Mouse (Mus musculus) CH12.LX (cell line): ENCODE measurements around the gene Numa1. TPM values are rescaled to one million over a fixed set of nuclear protein-coding genes. Genes with fewer than 3 reads are reported as not detected.
A peak's percentile ranks its signal among the peaks of the same experiment; 100 is the strongest.

Source experiments
- DNase-seq: peaks from one replicate; pipeline ENCODE4 v3.0.0-alpha.2; 2013; ENCODE audit errors: extremely low read depth
- H3K27ac ChIP-seq: 2 replicates; pipeline ENCODE4 v1.5.1; 2012; ENCODE audit warnings: low read depth, mild to moderate bottlenecking, control low read depth, moderate library complexity; ENCODE audit not compliant: insufficient read depth
- H3K27me3 ChIP-seq: replicated peaks from 2 replicates; pipeline ENCODE3; 2012; ENCODE audit warnings: inconsistent platforms
- H3K36me3 ChIP-seq, 2 experiments: replicated peaks in 1 of 2; 2 replicates each; pipeline versions ENCODE3 to v1.6.1; 2012; ENCODE audit warnings: inconsistent platforms in 1 of 2, low read length in 1 of 2, mild to moderate bottlenecking in 1 of 2, mixed read lengths in 1 of 2, moderate library complexity in 1 of 2; ENCODE audit not compliant: control insufficient read depth in 1 of 2, insufficient read depth in 1 of 2
- H3K4me1 ChIP-seq, 2 experiments: 2 replicates each; pipeline ENCODE4 v1.6.1; 2012; ENCODE audit warnings: inconsistent platforms in 1 of 2, moderate library complexity in 1 of 2; ENCODE audit not compliant: insufficient read depth in 2 of 2, control insufficient read depth in 1 of 2
- H3K4me2 ChIP-seq: 2 replicates; pipeline ENCODE4 v1.6.1; 2012; ENCODE audit warnings: low read depth, mild to moderate bottlenecking, control low read depth; ENCODE audit not compliant: poor library complexity, insufficient read depth, severe bottlenecking
- H3K4me3 ChIP-seq, 3 experiments: fragments of 150-350 bp in 1 of 3; sonication (generic) in 1 of 3; replicated peaks in 1 of 3; 2 replicates each; pipeline versions ENCODE3 to v1.5.1; 2011 to 2012; ENCODE audit warnings: low read depth in 2 of 3, low read length in 2 of 3, mild to moderate bottlenecking in 2 of 3, moderate library complexity in 2 of 3, control low read depth in 1 of 3, improper control_type of control experiment in 1 of 3, inconsistent platforms in 1 of 3, mixed read lengths in 1 of 3; ENCODE audit not compliant: poor library complexity in 1 of 3
- H3K79me2 ChIP-seq: replicated peaks from 2 replicates; pipeline ENCODE4 v1.6.1; 2012; ENCODE audit warnings: mild to moderate bottlenecking, moderate library complexity; ENCODE audit not compliant: control insufficient read depth, poor library complexity, insufficient read depth, severe bottlenecking; ENCODE audit errors: extremely low read depth
- H3K9ac ChIP-seq: 2 replicates; pipeline ENCODE4 v1.6.1; 2012; ENCODE audit warnings: low read depth, mild to moderate bottlenecking, control low read depth, moderate library complexity; ENCODE audit not compliant: insufficient read depth
- H3K9me3 ChIP-seq: replicated peaks from 2 replicates; pipeline ENCODE3; 2012; ENCODE audit warnings: low read length, inconsistent platforms, mixed read lengths
- BHLHE40 ChIP-seq: IDR thresholded peaks from 2 replicates; pipeline ENCODE4 v1.6.1; 2011; ENCODE audit warnings: mild to moderate bottlenecking, low read depth, low read length, improper control_type of control experiment
- CHD1 ChIP-seq: IDR thresholded peaks from 2 replicates; pipeline ENCODE4 v1.6.1; 2012; ENCODE audit warnings: low read depth, low read length, improper control_type of control experiment, inconsistent platforms
- CHD2 ChIP-seq: IDR thresholded peaks from 2 replicates; pipeline ENCODE4 v1.6.1; 2011; ENCODE audit warnings: low read length, improper control_type of control experiment
- CTCF ChIP-seq, 2 experiments: IDR thresholded peaks in 1 of 2; conservative IDR thresholded peaks in 1 of 2; 2 replicates each; pipeline ENCODE4 v1.5.1; 2011 to 2012; ENCODE audit warnings: low read depth in 2 of 2, low read length in 2 of 2, improper control_type of control experiment in 1 of 2, inconsistent platforms in 1 of 2, mild to moderate bottlenecking in 1 of 2, moderate library complexity in 1 of 2
- E2F4 ChIP-seq: IDR thresholded peaks from 2 replicates; pipeline ENCODE4 v1.6.1; 2011; ENCODE audit warnings: low read depth, low read length, improper control_type of control experiment; ENCODE audit not compliant: insufficient replicate concordance
- ELF1 ChIP-seq: IDR thresholded peaks from 2 replicates; pipeline ENCODE4 v1.6.1; 2014; ENCODE audit warnings: low read depth, mild to moderate bottlenecking, inconsistent platforms, low read length, improper control_type of control experiment
- EP300 ChIP-seq: IDR thresholded peaks from 2 replicates; pipeline ENCODE4 v1.6.1; 2011; ENCODE audit warnings: low read length, improper control_type of control experiment
- ETS1 ChIP-seq: conservative IDR thresholded peaks from 2 replicates; pipeline ENCODE4 v1.6.1; 2012; ENCODE audit warnings: low read depth, mild to moderate bottlenecking, inconsistent platforms, low read length, improper control_type of control experiment, moderate library complexity
- GABPA ChIP-seq: IDR thresholded peaks from 2 replicates; pipeline ENCODE4 v1.6.1; 2012; ENCODE audit warnings: low read depth, low read length, improper control_type of control experiment, inconsistent platforms; ENCODE audit not compliant: insufficient replicate concordance
- HCFC1 ChIP-seq: IDR thresholded peaks from 2 replicates; pipeline ENCODE4 v1.6.1; 2012; ENCODE audit warnings: low read depth, mild to moderate bottlenecking, inconsistent platforms, low read length, improper control_type of control experiment
- IRF4 ChIP-seq: IDR thresholded peaks from 2 replicates; pipeline ENCODE4 v1.6.1; 2014; ENCODE audit warnings: low read depth, mild to moderate bottlenecking, inconsistent platforms, low read length, improper control_type of control experiment
- JUN ChIP-seq: IDR thresholded peaks from 2 replicates; pipeline ENCODE4 v1.6.1; 2011; ENCODE audit warnings: low read depth, mild to moderate bottlenecking, low read length, improper control_type of control experiment, moderate library complexity; ENCODE audit not compliant: insufficient read depth
- JUND ChIP-seq: conservative IDR thresholded peaks from 2 replicates; pipeline ENCODE4 v1.6.1; 2011; ENCODE audit warnings: low read depth, low read length, improper control_type of control experiment
- KAT2A ChIP-seq: IDR thresholded peaks from 2 replicates; pipeline ENCODE4 v1.6.1; 2012; ENCODE audit warnings: low read length, improper control_type of control experiment, inconsistent platforms; ENCODE audit not compliant: insufficient replicate concordance
- MAFK ChIP-seq: IDR thresholded peaks from 2 replicates; pipeline ENCODE4 v1.6.1; 2011; ENCODE audit warnings: low read length, improper control_type of control experiment; ENCODE audit not compliant: insufficient replicate concordance
- MAX ChIP-seq: IDR thresholded peaks from 2 replicates; pipeline ENCODE4 v1.6.1; 2011; ENCODE audit warnings: low read length, improper control_type of control experiment
- MAZ ChIP-seq: IDR thresholded peaks from 2 replicates; pipeline ENCODE4 v1.6.1; 2012; ENCODE audit warnings: low read depth, mild to moderate bottlenecking, inconsistent platforms, low read length, improper control_type of control experiment, moderate library complexity
- MEF2A ChIP-seq: IDR thresholded peaks from 2 replicates; pipeline ENCODE4 v1.6.1; 2014; ENCODE audit warnings: low read depth, mild to moderate bottlenecking, inconsistent platforms, low read length, improper control_type of control experiment, borderline replicate concordance
- MXI1 ChIP-seq: IDR thresholded peaks from 2 replicates; pipeline ENCODE4 v1.6.1; 2011; ENCODE audit warnings: mild to moderate bottlenecking, low read depth, low read length, improper control_type of control experiment
- MYC ChIP-seq: IDR thresholded peaks from 2 replicates; pipeline ENCODE4 v1.6.1; 2011; ENCODE audit warnings: low read depth, mild to moderate bottlenecking, improper control_type of control experiment, low read length
- NELFE ChIP-seq: IDR thresholded peaks from 2 replicates; pipeline ENCODE4 v1.6.1; 2011; ENCODE audit warnings: low read depth, low read length, improper control_type of control experiment
- NRF1 ChIP-seq: IDR thresholded peaks from 2 replicates; pipeline ENCODE4 v1.6.1; 2014; ENCODE audit warnings: low read depth, mild to moderate bottlenecking, inconsistent platforms, low read length, improper control_type of control experiment, moderate library complexity
- PAX5 ChIP-seq: IDR thresholded peaks from 2 replicates; pipeline ENCODE4 v1.6.1; 2012; ENCODE audit warnings: low read length, inconsistent platforms, mixed read lengths
- POLR2A ChIP-seq: IDR thresholded peaks from 2 replicates; pipeline ENCODE4 v1.6.1; 2011; ENCODE audit warnings: low read depth, mild to moderate bottlenecking, improper control_type of control experiment, low read length
- POLR2AphosphoS2 ChIP-seq: IDR thresholded peaks from 2 replicates; pipeline ENCODE4 v1.6.1; 2011; ENCODE audit warnings: low read depth, low read length, improper control_type of control experiment
- RAD21 ChIP-seq: IDR thresholded peaks from 2 replicates; pipeline ENCODE4 v1.6.1; 2011; ENCODE audit warnings: low read depth, mild to moderate bottlenecking, low read length, improper control_type of control experiment, moderate library complexity
- RCOR1 ChIP-seq: conservative IDR thresholded peaks from 2 replicates; pipeline ENCODE4 v1.6.1; 2012; ENCODE audit warnings: low read depth, mild to moderate bottlenecking, inconsistent platforms, low read length, improper control_type of control experiment
- SIN3A ChIP-seq: IDR thresholded peaks from 2 replicates; pipeline ENCODE4 v1.6.1; 2012; ENCODE audit warnings: low read length, improper control_type of control experiment, inconsistent platforms
- SMC3 ChIP-seq: IDR thresholded peaks from 2 replicates; pipeline ENCODE4 v1.6.1; 2011; ENCODE audit warnings: low read depth, low read length, improper control_type of control experiment
- TBP ChIP-seq: conservative IDR thresholded peaks from 2 replicates; pipeline ENCODE4 v1.6.1; 2011; ENCODE audit warnings: low read depth, low read length, improper control_type of control experiment
- TCF12 ChIP-seq: IDR thresholded peaks from 2 replicates; pipeline ENCODE4 v1.6.1; 2014; ENCODE audit warnings: low read depth, mild to moderate bottlenecking, inconsistent platforms, low read length, improper control_type of control experiment
- UBTF ChIP-seq: IDR thresholded peaks from 2 replicates; pipeline ENCODE4 v1.6.1; 2012; ENCODE audit warnings: low read depth, mild to moderate bottlenecking, inconsistent platforms, low read length, improper control_type of control experiment, moderate library complexity
- USF1 ChIP-seq: IDR thresholded peaks from 2 replicates; pipeline ENCODE4 v1.6.1; 2014; ENCODE audit warnings: low read depth, mild to moderate bottlenecking, inconsistent platforms, low read length, improper control_type of control experiment
- USF2 ChIP-seq: conservative IDR thresholded peaks from 2 replicates; pipeline ENCODE4 v1.6.1; 2011; ENCODE audit warnings: low read depth, low read length, improper control_type of control experiment
- ZC3H11A ChIP-seq: IDR thresholded peaks from 2 replicates; pipeline ENCODE4 v1.6.1; 2012; ENCODE audit warnings: low read depth, mild to moderate bottlenecking, inconsistent platforms, low read length, improper control_type of control experiment
- ZKSCAN1 ChIP-seq: IDR thresholded peaks from 2 replicates; pipeline ENCODE4 v1.6.1; 2012; ENCODE audit warnings: low read depth, inconsistent platforms, low read length, improper control_type of control experiment, borderline replicate concordance
- ZMIZ1 ChIP-seq: IDR thresholded peaks from 2 replicates; pipeline ENCODE4 v1.6.1; 2012; ENCODE audit warnings: low read depth, mild to moderate bottlenecking, inconsistent platforms, low read length, improper control_type of control experiment
- ZNF384 ChIP-seq: IDR thresholded peaks from 2 replicates; pipeline ENCODE4 v1.6.1; 2012; ENCODE audit warnings: low read depth, low read length, improper control_type of control experiment, inconsistent platforms
- dilution Hi-C: fragments of 300-500 bp; cut with MboI; formaldehyde crosslinking; loops from 2 replicates; pipeline ENCODE4 v1.14.3; 2020; ENCODE audit warnings: low sequenced_read_pairs; ENCODE audit not compliant: extremely low pct_unique_long_range_greater_than_20kb, extremely low pct_ligation_motif_present
- in situ Hi-C: fragments of 300-500 bp; cut with MboI; formaldehyde crosslinking; loops from 3 replicates; pipeline ENCODE4 v1.14.3; 2019; ENCODE audit warnings: low sequenced_read_pairs, low pct_ligation_motif_present, low pct_unique_long_range_greater_than_20kb, mixed read lengths
- polyA plus RNA-seq: library from polyadenylated mRNA; unstranded; fragments of >175 nt; gene quantifications from 2 replicates; pipeline ENCODE4 v1.2.1, GENCODE M21; 2012; ENCODE audit warnings: low read depth; ENCODE audit not compliant: insufficient read length
- total RNA-seq, 2 experiments: library from RNA; depleted of rRNA; stranded (reverse); fragments of 300-350 nt in 1 of 2; fragments of >200 nt in 1 of 2; gene quantifications; 2 replicates each; pipeline ENCODE4 v1.2.3; 2012 to 2014

Numa1 gene
- total and polyA plus RNA-seq, 3 experiments, result 38.0 to 75.7 (median 57.6) TPM

DNA sequence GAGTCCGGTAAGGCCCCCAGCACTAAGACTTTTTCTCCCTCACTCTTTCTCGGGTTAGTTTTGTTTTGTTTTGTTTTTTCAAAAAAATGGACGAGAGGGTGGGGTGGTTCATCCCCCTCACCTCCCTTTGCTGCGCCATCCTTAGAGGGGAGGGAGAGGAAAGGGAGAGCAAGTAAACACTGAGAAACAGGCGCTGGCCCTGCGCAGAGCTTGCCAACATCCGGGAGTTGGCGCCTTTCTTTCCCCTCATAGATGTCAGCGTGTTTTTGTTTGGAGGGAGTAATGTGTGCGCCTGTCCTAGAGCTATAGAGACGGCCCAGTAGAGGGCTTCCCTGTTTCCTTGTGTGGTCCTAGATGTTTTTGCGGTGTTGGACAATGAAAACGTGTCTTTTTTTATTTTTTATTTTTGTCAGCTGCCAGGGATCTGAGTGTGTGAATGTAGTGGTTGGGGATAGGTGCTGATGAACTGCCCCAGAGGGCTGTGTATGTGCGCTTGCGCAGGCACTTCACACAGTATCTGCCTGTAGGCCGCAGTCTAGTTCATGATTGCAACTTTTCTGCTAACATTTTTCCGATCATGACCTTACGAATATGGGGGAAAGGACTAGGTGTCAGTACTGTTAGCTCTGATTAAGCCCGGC is 37.0 kb downstream of the Numa1 start:
- Histone ChIP-seq H3K36me3 (peaks cover 0 to 21% of the 10 kb centered on the region in 2 experiments), H3K9me3 (no peaks in the 10 kb centered on the region), H3K9ac (peak overlapping the region; percentile 88), H3K79me2 (peaks cover 36% of the 10 kb centered on the region), H3K4me1 (peaks cover 2 to 62% of the 10 kb centered on the region in 2 experiments; a peak in 2 of 4 replicates), H3K27me3 (no peaks in the 10 kb centered on the region), H3K4me3 (peak overlapping the region; percentile 69 to 86 (median 75)), H3K4me2 (peak overlapping the region; percentile 48), H3K27ac (peak overlapping the region; percentile 65)
- in situ Hi-C loops, result no loop called here
- dilution Hi-C loops, result no loop called here
- peak; percentile 62 for DNase-seq
- no peak for TF ChIP-seq ZC3H11A
- no peak for TF ChIP-seq POLR2AphosphoS2
- no peak for TF ChIP-seq MYC
- no peak for TF ChIP-seq POLR2A
- TF ChIP-seq PAX5, result no peak
- TF ChIP-seq IRF4, result no peak
- no peak for TF ChIP-seq SMC3
- no peak for TF ChIP-seq JUND
- no peak for TF ChIP-seq KAT2A
- peak; percentile 52; the same call in 1 of the 2 replicates for TF ChIP-seq NELFE
- 0 out of 2 replicates have a peak, but pooled peaks have one; percentile 32 for TF ChIP-seq HCFC1
- no peak; the same call in 1 of the 2 replicates for TF ChIP-seq SIN3A
- no peak for TF ChIP-seq RCOR1
- TF ChIP-seq ZKSCAN1, result no peak
- TF ChIP-seq CTCF (conservative IDR thresholded peaks at IDR 0.05 in 1 of 2, IDR thresholded peaks at IDR 0.05 in 1 of 2; ENCODE audit: low read depth in 2 of 2, low read length in 2 of 2), result no peak
- no peak for TF ChIP-seq JUN
- no peak for TF ChIP-seq E2F4
- TF ChIP-seq MAFK, result no peak
- no peak for TF ChIP-seq MAX
- TF ChIP-seq RAD21, result no peak
- no peak for TF ChIP-seq ETS1
- no peak for TF ChIP-seq CHD2
- no peak for TF ChIP-seq MEF2A
- no peak for TF ChIP-seq BHLHE40
- no peak for TF ChIP-seq ELF1
- 0 out of 2 replicates have a peak, but pooled peaks have one; percentile 4 for TF ChIP-seq CHD1
- no peak for TF ChIP-seq USF2
- no peak for TF ChIP-seq TCF12
- no peak for TF ChIP-seq GABPA
- TF ChIP-seq UBTF, result no peak
- TF ChIP-seq EP300, result no peak
- TF ChIP-seq MXI1, result peak; percentile 37; the same call in 1 of the 2 replicates
- no peak; the same call in 1 of the 2 replicates for TF ChIP-seq ZNF384
- TF ChIP-seq USF1, result no peak
- no peak for TF ChIP-seq ZMIZ1
- TF ChIP-seq TBP, result no peak
- TF ChIP-seq MAZ, result no peak; the same call in 1 of the 2 replicates
- TF ChIP-seq NRF1, result peak; percentile 84
